Mouse (Mus musculus) hindbrain, postnatal 0 days (tissue): Measurements from ENCODE around the gene Rsph9. TPM values are rescaled to one million over a fixed set of nuclear protein-coding genes. Genes with fewer than 3 reads are reported as not detected.

Source experiments
- ATAC-seq: fragments of 200-750 bp; cut with Nextera tagmentation; 2 replicates; pipeline ENCODE4 v1.8.0; 2017; ENCODE audit warnings: mild to moderate bottlenecking, moderate TSS enrichment, moderate library complexity
- DNase-seq: peaks from one replicate; pipeline ENCODE4 v3.0.0-alpha.2; 2015; ENCODE audit warnings: low spot score
- H3K27ac ChIP-seq: fragments of 300-500 bp; sonication (generic); 2 replicates; pipeline ENCODE4 v1.5.1; 2014; ENCODE audit warnings: mild to moderate bottlenecking
- H3K27me3 ChIP-seq: fragments of 300-500 bp; sonication (generic); 2 replicates; pipeline ENCODE4 v1.6.1; 2014; ENCODE audit warnings: low read length, mixed read lengths; ENCODE audit not compliant: insufficient read depth
- H3K36me3 ChIP-seq: fragments of 300-500 bp; sonication (generic); 2 replicates; pipeline ENCODE4 v1.6.1; 2014; ENCODE audit warnings: low read length, mixed read lengths; ENCODE audit not compliant: insufficient read depth
- H3K4me1 ChIP-seq: fragments of 300-500 bp; sonication (generic); 2 replicates; pipeline ENCODE4 v1.6.1; 2014; ENCODE audit warnings: antibody characterized with exemption, low read length, mixed read lengths; ENCODE audit not compliant: insufficient read depth
- H3K4me2 ChIP-seq: fragments of 300-500 bp; sonication (generic); 2 replicates; pipeline ENCODE4 v1.6.1; 2014; ENCODE audit warnings: low read depth, mild to moderate bottlenecking, low read length, moderate library complexity, mixed read lengths
- H3K4me3 ChIP-seq: fragments of 300-500 bp; sonication (generic); 2 replicates; pipeline ENCODE4 v1.5.1; 2014; ENCODE audit warnings: low read length
- H3K9ac ChIP-seq: fragments of 300-500 bp; sonication (generic); replicated peaks from 2 replicates; pipeline ENCODE4 v1.6.1; 2014; ENCODE audit warnings: mild to moderate bottlenecking, low read length, moderate library complexity, mixed read lengths
- H3K9me3 ChIP-seq: fragments of 300-500 bp; sonication (generic); 2 replicates; pipeline ENCODE4 v1.6.1; 2016; ENCODE audit warnings: low read length, mixed read lengths
- CTCF ChIP-seq: IDR thresholded peaks from 2 replicates; pipeline ENCODE4 v1.5.1; 2016; ENCODE audit warnings: antibody characterized with exemption, control low read depth, low read depth
- WGBS: fragments of 180-500 bp; shearing (Covaris S2); extraction: QIAGEN DNeasy Blood & Tissue Kit; methylation state at CpG from one replicate; pipeline ENCODE4 v1.1.7; 2014; 5-methylcytosine and 5-hydroxymethylcytosine counted together
- polyA plus RNA-seq: library from polyadenylated mRNA; unstranded; fragments of >200 nt; fragmentation: Nextera tagmentation; extraction: Ambion mirVana; gene quantifications from 2 replicates; pipeline ENCODE4 v1.2.1, GENCODE M21; 2015
- total RNA-seq: library from RNA; depleted of rRNA; stranded (reverse); fragments of >200 nt; gene quantifications from 2 replicates; pipeline ENCODE4 v1.2.3, GENCODE M21; 2014

The Rsph9 gene
- total and polyA plus RNA-seq, 2 experiments from 2014 or later, result 50.7 to 74.7 TPM

DNA sequence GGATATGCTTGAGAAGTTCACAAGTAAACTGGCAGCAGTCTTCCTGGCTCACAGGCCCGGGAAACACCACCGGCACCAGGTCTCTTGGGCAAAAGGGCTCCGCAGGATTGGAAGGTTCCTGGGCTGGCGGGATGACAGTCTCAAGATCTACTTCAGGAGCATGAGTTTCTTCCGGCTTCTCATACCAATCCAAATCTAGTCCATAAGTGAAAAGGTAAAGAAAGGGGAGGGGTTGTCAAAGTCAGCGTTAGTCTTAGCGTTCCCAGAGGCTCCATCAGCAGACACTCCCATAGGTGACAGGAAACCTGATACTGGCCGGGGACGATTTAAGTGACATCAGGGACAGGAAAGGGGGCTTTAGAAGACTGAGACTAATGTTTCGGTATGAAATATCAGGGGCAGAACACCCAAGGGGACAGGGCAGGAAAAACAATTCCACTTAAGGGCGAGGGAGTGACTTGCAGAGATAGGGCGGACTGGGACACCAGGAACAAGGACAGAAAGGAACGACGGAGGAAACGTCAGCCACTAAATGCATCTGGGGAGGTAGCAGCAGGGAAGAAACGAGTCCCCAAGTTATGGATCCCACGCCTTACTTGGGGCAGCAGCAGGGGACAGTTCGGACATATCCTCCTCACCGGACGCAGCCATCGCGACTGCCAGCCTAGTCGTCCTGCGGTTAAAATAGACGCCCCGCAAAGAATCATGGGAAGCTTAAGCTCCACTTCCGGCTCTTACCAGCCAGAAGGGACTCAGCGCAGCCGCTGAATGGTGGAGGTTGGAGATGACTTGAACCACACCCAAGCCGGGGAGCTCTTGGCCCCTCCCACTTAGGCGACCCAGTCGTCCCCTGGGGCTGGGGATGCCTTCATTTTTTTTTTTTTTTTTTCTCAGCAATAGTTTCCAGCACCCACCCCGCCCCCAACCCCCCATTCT lies 9.1 kb upstream of the Rsph9 start, which contains the start of gene Mad2l1bp:
Mad2l1bp (minus strand) TSS at position 707 of the 936 bp plus-strand sequence.
- H3K4me3 ChIP-seq, result peak within 1 kb of the TSS; percentile 65
- DNase-seq, result peak; percentile 94
- H3K9ac ChIP-seq, result peak within 1 kb of the TSS; percentile 70
- peak within 1 kb of the TSS; percentile 68; the same call in 1 of the 2 replicates for H3K27ac ChIP-seq
- peak; percentile 91 for ATAC-seq
- TF ChIP-seq CTCF, result no peak
- peaks cover 2% of the 10 kb centered on the region; the same call in 1 of the 2 replicates for H3K36me3 ChIP-seq
- 8% methylated on average over 32 of the region's 33 CpGs for WGBS
- peaks cover 6% of the 10 kb centered on the region; the same call in 1 of the 2 replicates for H3K4me1 ChIP-seq
- no peaks in the 10 kb centered on the region for H3K27me3 ChIP-seq
- peak within 1 kb of the TSS; percentile 98 for H3K4me2 ChIP-seq
- no peaks in the 10 kb centered on the region for H3K9me3 ChIP-seq

DNA sequence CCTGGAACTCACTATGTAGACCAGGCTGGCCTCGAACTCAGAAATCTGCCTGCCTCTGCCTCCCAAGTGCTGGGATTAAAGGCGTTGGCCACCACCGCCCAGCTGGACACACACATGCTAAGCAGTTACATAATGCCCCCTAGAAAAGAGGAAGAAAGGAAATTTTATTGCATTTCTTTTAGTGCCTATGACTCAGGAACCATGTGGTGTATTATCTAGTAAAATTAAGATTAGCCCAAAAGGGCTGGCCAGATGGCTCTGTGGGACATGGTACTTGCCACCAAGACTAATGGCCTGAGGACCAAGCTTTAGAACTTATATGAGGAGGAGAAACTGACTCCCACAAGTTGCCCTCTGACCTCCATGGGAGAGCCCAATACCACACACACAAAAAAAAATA lies 4.1 kb downstream of the Rsph9 start:
- H3K27me3 ChIP-seq, result no peaks in the 10 kb centered on the region
- no peak overlapping the region for H3K4me3 ChIP-seq
- peaks cover 4% of the 10 kb centered on the region; the same call in 1 of the 2 replicates for H3K4me1 ChIP-seq
- H3K27ac ChIP-seq, result no peak overlapping the region
- no peak overlapping the region for H3K9ac ChIP-seq
- DNase-seq (no peak), ATAC-seq (no peak)
- no peaks in the 10 kb centered on the region for H3K36me3 ChIP-seq
- no peaks in the 10 kb centered on the region for H3K9me3 ChIP-seq
- 92% methylated on average over 3 of the region's 3 CpGs for WGBS
- no peak for TF ChIP-seq CTCF
- no peak overlapping the region for H3K4me2 ChIP-seq

DNA sequence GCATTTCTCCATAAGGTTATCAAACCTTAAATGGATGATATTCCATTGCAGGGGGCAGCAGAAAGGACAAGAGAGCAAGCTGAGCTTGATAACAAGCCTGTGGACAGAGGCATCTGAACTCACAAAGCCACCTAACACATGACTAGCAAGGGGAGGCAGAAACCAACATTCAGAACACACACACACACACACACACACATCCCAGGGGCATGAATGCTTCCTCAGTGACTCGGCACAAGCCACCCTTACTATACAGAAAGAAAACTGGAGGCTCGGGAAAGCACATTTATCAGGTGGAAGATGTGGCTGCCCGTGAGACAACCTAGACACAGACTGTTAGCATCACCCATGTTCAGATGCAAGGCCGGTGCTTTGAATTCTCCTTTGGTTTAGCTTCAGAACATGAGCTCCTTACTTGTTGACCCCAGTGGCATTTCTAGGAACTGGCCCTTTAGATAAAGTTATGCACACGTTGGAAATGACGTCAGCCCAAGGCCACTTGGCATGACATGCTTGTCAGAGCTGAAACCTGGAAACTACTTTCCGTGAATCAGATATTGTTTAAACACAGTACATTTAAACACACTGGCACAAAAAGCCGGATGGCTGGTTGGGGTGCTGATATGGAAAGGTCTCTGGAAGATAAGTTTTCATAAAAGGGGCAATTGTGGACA lies 5.3 kb downstream of the Rsph9 start:
- H3K27me3 ChIP-seq, result no peaks in the 10 kb centered on the region
- no peaks in the 10 kb centered on the region for H3K36me3 ChIP-seq
- H3K9me3 ChIP-seq, result no peaks in the 10 kb centered on the region
- ATAC-seq, result no peak
- H3K4me1 ChIP-seq, result peaks cover 4% of the 10 kb centered on the region; the same call in 1 of the 2 replicates
- DNase-seq, result no peak
- H3K4me3 ChIP-seq, result no peak overlapping the region
- WGBS, result 80% methylated on average over 8 of the region's 8 CpGs
- H3K4me2 ChIP-seq, result no peak overlapping the region
- no peak overlapping the region for H3K9ac ChIP-seq
- no peak overlapping the region for H3K27ac ChIP-seq
- TF ChIP-seq CTCF, result no peak

DNA sequence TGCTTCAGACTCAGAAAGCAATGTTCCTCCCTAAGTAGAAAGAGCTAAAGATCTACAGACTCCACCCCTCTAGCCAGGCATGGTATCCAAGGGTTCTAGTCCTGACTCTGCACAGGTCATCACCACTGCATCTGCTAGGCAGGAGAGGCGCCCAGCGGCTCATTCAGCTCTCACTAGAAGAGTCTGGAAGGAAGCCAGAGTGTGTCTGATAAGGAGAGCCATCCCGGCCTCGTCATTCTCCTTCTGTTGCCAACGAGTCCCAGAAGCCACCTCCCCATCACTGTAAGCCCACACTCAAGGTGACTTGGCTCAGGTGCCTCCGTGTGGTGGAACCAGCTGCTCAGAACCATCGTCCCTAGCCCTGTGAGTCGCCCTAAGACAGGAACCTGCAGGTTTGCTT lies 11.2 kb downstream of the Rsph9 start:
- no peak for TF ChIP-seq CTCF
- DNase-seq (no peak), ATAC-seq (no peak)
- peaks cover 16% of the 10 kb centered on the region for H3K36me3 ChIP-seq
- H3K4me2 ChIP-seq, result no peak overlapping the region
- 62% methylated on average over 8 of the region's 8 CpGs for WGBS
- no peak overlapping the region for H3K4me3 ChIP-seq
- H3K4me1 ChIP-seq, result no peaks in the 10 kb centered on the region
- H3K27me3 ChIP-seq, result no peaks in the 10 kb centered on the region
- no peak overlapping the region for H3K27ac ChIP-seq
- no peak overlapping the region for H3K9ac ChIP-seq
- H3K9me3 ChIP-seq, result no peaks in the 10 kb centered on the region

GRCm38 (mm10) chr17:46132058-46132718 lies 11.8 kb downstream of the Rsph9 start:
- WGBS, result 16% methylated on average over 12 of the region's 12 CpGs
- Histone ChIP-seq H3K36me3 (peaks cover 21% of the 10 kb centered on the region), H3K27ac (0 out of 2 replicates have a peak overlapping the region, but pooled peaks have one; percentile 32), H3K4me1 (no peaks in the 10 kb centered on the region), H3K4me3 (no peak overlapping the region), H3K4me2 (no peak overlapping the region), H3K27me3 (no peaks in the 10 kb centered on the region), H3K9ac (no peak overlapping the region), H3K9me3 (no peaks in the 10 kb centered on the region)
- peak; percentile 94 for TF ChIP-seq CTCF
- ATAC-seq (peak; percentile 60), DNase-seq (peak; percentile 84)

DNA sequence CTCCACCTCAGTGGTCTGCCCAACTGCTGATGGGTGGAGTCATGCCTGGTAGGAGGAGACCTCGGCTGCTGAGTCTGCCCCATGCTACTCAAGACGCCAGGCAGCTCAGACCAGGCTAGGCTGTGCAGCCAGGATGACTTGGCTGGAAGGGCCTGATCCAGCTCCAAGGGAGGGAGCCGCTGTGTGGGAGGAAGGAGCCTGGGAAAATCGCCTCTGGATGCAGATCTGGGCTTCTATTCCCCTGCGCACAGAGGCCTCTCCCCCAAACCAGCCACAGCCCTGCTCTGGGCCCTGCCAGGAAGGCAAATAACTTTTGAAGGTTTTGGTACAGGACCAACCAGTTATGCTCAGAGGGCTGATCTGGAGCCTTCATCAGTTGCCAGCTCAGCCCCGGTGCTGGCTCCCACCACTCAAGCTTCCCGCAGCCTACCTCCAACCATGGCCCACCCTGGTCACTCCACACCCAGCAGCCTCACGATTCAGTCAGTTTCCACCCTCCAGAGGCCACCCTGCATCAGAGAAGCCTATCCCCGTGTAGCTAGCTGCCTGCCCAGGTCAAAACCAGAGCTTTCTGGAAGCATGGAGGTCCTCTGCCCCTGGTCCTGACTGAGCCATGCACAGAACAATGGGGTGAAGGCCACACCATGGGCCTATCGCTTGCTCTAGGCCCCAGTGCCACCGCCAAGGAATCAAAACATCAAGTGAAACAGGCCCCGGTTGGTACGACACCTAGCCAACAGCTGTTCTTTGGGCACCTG lies 14.1 kb downstream of the Rsph9 start:
- no peak for TF ChIP-seq CTCF
- Histone ChIP-seq H3K27me3 (no peaks in the 10 kb centered on the region), H3K27ac (no peak overlapping the region), H3K36me3 (peaks cover 43% of the 10 kb centered on the region), H3K4me2 (no peak overlapping the region), H3K4me1 (no peaks in the 10 kb centered on the region), H3K9me3 (no peaks in the 10 kb centered on the region), H3K4me3 (no peak overlapping the region), H3K9ac (no peak overlapping the region)
- DNase-seq, result no peak
- ATAC-seq, result peak; percentile 48; the same call in 1 of the 2 replicates
- WGBS, result 75% methylated on average over 13 of the region's 13 CpGs
